Mouse (Mus musculus) spleen, adult 18-20 months (tissue): ENCODE measurements around the gene Lactb.
A peak's percentile ranks its signal among the peaks of the same experiment; 100 is the strongest.

Source experiments
- DNase-seq, 2 experiments: peaks; one replicate each; pipeline ENCODE4 v3.0.0; 2022; ENCODE audit warnings: mixed read lengths in 2 of 2

The Lactb gene

DNA sequence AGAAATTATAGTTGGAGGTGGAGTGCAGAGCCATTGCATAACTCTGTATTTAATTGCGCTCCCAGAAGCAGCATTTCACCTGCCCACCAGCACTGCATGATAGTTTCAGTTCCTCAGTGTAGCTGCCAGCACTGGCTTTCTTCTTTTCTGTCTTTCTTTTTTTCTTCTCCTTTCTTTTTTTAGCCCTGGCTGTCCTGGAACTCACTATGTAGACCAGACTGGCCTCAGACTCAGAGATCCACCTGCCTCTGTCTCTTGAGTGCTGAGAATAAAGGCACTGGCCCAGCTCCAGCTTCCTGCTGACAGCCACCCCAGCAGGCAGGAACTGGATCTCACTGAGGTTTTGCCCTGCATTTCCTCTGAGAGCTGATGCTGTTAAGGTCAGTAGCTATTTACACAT, 2.7 kb upstream of the Lactb start:
- DNase-seq, result peak; percentile 12 to 32

DNA sequence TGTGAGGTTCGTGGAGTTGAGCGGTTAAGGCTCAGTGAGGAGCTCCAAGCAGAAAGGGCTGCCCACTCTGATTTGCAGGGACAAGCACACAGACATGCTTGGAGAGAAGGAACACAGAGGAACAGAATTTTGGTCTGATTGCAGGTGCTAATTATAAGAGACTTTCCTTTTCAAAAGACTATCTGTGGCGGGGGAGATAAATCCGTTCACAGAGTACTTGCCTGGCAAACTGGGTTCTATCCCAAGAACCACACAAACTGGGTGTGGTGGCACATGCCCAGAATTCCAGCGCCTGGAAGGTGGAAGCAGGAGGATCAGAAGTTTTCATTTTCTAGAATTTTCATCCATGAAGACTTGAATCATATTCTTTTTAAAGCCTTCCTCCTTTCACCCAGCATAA, 1.8 kb upstream of the Lactb start:
- no peak for DNase-seq

DNA sequence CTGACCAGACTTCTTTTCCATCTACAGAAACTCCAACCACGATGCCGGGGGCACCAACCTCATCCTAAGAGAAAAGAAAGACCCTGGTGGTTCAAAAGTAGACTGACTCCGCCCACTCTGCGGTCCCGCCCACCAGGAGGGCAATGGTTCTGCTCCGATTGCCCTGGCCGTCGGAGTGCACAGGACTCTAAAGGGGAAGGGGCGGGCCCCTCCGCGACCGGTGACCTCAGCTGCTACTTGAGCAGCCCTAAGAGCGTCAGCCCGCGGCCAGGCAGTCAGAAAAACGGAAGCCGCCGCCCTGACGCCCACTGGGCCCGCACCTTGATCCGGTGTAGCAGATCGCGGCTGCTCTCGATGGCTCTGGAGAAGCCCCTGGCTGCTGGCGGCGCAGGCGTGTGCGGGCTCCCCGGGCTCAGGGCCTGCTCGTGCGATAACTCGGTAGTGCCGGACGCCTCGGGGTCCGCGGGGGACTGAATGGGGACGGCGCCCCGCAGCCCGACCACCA, 511 bp downstream of the Lactb start:
- peak; percentile 87 to 88 for DNase-seq

DNA sequence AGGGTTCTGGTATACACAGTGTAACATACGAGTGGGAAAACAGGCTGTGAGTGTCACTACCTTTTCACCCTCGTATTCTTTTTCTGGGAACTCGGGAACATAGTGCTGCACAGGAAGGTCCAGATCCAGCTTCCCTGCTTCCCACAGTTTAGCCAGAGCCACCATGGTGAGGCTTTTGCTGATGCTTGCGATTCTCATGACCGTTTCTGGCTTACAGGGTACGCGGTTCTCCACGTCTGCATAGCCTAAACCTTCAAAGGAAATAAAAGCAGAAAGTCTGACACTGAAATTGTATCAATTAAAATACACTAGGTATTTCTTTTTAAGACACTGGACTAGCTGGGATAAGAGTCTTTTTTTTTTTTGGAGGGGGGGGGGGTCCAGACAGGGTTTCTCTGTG, 4.2 kb downstream of the Lactb start:
- no peak for DNase-seq

DNA sequence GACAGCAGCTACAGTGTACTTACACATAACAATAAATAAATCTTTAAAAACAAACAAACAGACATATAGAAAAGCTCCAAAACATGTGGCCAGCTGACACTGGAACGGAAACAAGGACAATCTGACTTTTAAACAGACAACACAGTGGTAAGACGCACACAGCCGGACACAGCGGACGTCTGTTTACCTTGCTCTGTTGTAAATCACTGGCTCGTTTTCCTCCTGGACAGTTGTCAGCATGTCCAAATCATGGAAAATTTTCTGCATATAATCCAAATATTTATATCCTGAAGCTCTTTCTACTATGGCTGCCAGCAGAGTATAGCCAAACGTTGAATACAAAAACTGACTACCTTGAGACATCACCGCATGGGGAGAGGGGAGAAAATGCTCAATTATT, 7.8 kb downstream of the Lactb start:
- no peak for DNase-seq

DNA sequence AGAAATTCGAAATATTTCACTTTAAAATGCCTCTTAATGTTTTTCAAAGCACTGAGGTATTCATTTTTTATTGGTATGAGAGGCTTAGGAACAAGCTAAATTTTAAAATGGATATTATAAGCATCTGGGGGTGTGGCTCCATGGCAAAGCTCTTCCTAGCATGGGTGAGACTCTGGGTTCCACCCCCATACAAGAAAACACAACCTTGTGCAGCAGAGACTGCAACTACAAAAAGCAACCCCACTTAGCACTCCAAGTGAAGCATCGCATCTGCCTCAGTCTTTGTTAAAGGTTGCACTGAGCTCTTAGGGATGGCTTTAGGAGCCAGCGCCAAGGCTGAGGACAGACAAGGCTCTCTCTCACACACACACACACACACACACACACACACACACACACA, 13.8 kb downstream of the Lactb start:
- no peak for DNase-seq

- DNase-seq, result no peak
Measured at GRCm38 (mm10) chr9:66957451-66957850, 17.8 kb downstream of the Lactb start.

GRCm38 (mm10) chr9:66952886-66953285, 22.4 kb downstream of the Lactb start:
- no peak for DNase-seq

DNA sequence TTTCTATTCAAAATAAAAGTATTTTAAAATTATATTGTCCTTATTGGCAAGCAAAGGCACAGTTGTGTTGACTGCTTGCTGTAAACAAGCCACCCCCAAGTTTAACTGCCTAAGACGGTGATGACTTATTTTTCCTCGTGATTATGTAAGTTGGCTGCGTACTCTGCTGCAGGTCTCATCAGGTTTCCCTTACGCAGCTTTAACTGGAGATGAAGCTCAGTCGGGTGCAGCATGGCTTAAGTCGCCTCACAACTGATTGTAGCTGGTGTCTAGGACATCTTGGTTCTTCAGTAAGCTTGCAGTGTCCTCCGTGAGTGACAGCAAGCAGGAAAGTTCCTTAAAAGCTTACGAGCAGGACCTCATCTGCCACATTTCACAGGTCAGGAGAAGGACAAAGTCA, 23.0 kb downstream of the Lactb start:
- no peak for DNase-seq

DNA sequence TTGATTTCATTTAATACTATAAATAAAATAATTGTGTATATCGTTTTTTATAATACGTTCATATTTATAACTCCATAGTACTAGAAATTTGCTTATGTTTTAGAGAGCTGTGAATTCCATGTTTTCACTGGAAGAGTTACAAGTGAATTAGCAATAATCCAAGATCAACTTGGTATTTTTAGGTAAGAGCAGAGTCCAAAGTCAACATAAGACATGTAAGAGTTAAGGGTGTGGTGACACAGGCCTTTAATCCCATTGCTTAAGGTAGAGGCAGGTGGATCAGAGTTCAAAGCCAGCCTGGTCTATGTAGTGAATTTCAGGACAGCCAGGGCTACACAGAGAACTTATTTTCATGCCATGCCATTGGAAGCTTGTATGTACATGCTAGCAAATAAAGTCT, 26.7 kb downstream of the Lactb start:
- DNase-seq, result no peak

- DNase-seq, result peak; percentile 88 to 92
Measured at GRCm38 (mm10) chr9:66945647-66946641, 29.3 kb downstream of the Lactb start, which contains the start of gene Rps27l. TSS of gene Rps27l (plus strand) at chr9:66946086.

GRCm38 (mm10) chr9:66945161-66945560, 30.1 kb downstream of the Lactb start:
- no peak for DNase-seq

GRCm38 (mm10) chr9:66938836-66939235, 36.4 kb downstream of the Lactb start:
- peak in 1 of 2 experiments; percentile 34 for DNase-seq

DNA sequence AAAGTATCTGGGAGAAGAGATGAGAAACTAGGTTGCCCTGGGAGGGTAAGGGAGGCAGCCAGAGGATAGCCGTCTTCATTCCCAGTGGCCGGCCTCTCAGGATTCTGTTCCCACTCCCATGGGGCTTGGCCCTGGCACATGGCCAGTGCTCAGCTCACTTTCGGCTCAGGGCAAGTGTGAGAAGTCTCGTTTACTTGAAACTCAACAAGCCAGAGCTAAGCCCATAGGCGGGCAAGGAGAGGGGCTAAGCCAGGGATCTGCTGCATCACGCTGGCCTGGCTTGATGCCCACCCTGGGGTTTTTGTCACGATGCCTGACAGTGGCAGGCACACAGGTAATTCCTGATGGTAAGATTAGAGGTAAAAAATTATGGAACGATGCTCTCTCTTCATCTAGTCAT, 37.8 kb downstream of the Lactb start:
- DNase-seq, result no peak

DNA sequence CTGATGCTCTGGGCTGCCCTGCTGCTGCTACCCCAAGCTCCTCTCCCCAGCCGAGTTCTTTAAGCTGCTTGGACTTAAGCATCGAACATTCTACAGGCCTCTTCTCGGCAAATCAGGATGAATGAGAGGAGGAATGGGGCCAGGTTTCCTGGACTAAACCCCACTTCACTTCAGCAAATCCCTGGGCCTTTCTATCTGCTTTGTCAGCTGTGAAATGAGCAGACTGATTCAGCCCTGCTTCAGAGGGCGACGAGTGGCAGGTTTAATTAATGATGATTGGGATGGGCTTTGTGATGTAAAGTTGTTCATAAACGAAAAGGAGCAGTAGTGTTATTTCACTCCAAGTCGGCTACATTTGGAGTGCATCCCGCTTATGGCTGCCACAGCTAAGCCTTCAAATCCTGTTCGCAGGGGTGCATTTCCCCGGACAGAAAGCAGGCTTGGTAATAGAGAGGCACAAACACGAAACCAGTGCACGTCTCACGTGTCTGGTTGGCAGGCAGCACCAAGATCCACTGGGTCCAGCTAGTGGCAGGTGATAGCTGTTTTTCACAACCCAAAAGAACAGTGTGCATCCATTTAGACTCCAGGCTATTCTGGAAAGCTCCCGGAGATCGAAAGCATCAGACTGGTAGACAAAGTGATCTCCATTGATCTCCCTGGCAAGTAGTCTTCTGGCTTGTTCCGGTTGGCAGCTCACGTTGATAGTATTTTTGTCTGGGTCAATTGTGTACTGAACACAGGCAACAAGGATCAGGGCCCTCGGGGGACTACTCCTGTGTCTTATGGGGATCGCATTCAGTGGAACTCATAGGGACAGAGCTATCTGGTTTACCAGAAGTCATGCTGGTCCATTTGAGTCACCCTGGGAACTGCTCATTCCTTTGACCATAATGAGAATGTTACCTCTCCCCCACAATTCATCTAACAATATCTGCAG, 41.1 kb downstream of the Lactb start:
- no peak for DNase-seq

GRCm38 (mm10) chr9:66930351-66930750, 44.9 kb downstream of the Lactb start:
- no peak for DNase-seq

DNA sequence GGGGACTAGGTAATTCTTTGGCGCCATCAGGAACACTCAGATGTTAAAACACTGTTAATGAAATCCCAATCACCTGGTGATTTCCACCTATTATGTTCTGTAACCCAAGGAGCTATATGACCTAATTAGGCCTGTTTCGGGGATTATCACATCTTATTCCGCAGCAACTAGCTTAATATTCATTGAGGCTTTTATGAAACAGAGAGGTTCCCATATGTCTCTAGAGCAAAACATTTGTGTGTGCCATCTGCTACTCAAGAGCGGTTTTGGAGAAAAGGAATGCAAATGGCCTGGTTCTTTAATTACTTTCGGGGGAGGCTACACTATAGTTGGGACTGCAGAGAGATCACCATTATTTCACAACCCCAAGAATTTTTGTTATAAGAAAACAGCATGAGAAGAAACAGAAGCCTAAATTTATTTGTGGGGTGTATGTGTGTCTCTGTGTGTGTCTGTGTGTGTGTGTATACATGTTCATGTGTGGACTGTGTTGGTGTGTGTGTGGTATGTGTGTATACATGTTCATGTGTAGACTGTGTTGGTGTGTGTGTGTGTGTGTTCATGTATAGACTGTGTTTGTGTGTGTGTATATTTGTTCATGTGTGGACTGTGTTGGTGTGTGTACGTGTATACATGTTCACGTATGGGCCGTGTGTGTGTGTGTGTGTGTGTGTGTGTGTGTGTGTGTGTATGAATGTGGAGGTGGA, 47.4 kb downstream of the Lactb start:
- DNase-seq, result no peak

- no peak for DNase-seq
Measured at GRCm38 (mm10) chr9:66925853-66926252, 49.4 kb downstream of the Lactb start.

GRCm38 (mm10) chr9:66922076-66922475, 53.2 kb downstream of the Lactb start:
- no peak for DNase-seq

- DNase-seq, result no peak
Measured at GRCm38 (mm10) chr9:66920488-66921279, 54.6 kb downstream of the Lactb start.

DNA sequence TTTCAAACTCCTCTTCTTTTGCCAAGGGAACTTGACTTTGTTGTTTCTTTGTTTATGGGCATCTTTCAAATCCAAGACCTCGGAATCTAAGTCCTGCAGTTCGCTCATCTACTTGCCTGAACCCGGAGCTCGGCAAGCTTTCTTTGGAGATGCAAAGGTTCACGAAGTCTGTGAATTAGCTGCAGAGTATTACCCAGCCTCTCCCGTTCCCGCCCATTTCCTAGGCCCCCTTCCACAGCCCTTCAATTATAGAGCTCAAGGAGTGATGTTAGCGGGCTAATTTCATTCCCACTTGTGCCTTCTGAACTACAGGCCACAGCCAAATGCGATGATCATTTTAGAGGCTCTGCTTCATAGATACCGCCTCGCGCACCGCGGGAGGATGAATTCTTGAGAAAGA, 55.3 kb downstream of the Lactb start:
- DNase-seq, result no peak
